Mouse (Mus musculus): Measurements from ENCODE around the gene Calcoco2. TPM values are rescaled to one million over a fixed set of nuclear protein-coding genes. Genes with fewer than 3 reads are reported as not detected.
"Not testable (repeated sequence)": the region's sequence is repeated elsewhere in the genome, so short reads cannot be mapped to it uniquely, and the experiment has no call there.

Calcoco2 gene
- polyA plus RNA-seq (2012; rRNA removed) = not detected in 2 replicates

- no peaks in the 10 kb centered on the region for H3K4me1 ChIP-seq (ENCODE audit: control insufficient read depth, insufficient read depth, low read length)
- TF ChIP-seq POLR2A (IDR thresholded peaks at IDR 0.05; ENCODE audit: extremely low read depth, insufficient read depth, low read length) (no peak), CTCF (IDR thresholded peaks at IDR 0.05; ENCODE audit: extremely low read depth, insufficient read depth, low read length) (no peak)
Observed at GRCm38 (mm10) chr11:96111751-96112150, at the start of gene Calcoco2. Calcoco2 (minus strand) TSS chr11:96111964.

GRCm38 (mm10) chr11:96147471-96147870, 35.7 kb upstream of the Calcoco2 start:
- H3K4me1 ChIP-seq (ENCODE audit: control insufficient read depth, insufficient read depth, low read length) = no peaks in the 10 kb centered on the region
- no peak overlapping the region for H3K27ac ChIP-seq (ENCODE audit: insufficient read depth, low read length)
- no peak for TF ChIP-seq CTCF (IDR thresholded peaks at IDR 0.05; ENCODE audit: extremely low read depth, insufficient read depth, low read length)
- TF ChIP-seq POLR2A (IDR thresholded peaks at IDR 0.05; ENCODE audit: extremely low read depth, insufficient read depth, low read length) = no peak

More at GRCm38 (mm10) chr11:96111751-96112150, at the start of gene Calcoco2:
- H3K27ac ChIP-seq (ENCODE audit: insufficient read depth, low read length) = no peak within 1 kb of the TSS
- no peak within 1 kb of the TSS for H3K4me3 ChIP-seq (ENCODE audit: insufficient read depth, low read length)

GRCm38 (mm10) chr11:96145622-96146270, 34.0 kb upstream of the Calcoco2 start:
- H3K27ac ChIP-seq (ENCODE audit: insufficient read depth, low read length) = no peak overlapping the region

More at GRCm38 (mm10) chr11:96147471-96147870, 35.7 kb upstream of the Calcoco2 start:
- no peak overlapping the region for H3K4me3 ChIP-seq (ENCODE audit: insufficient read depth, low read length)

GRCm38 (mm10) chr11:96143766-96144165, 32.0 kb upstream of the Calcoco2 start:
- no peaks in the 10 kb centered on the region for H3K4me1 ChIP-seq (ENCODE audit: control insufficient read depth, insufficient read depth, low read length)
- no peak overlapping the region for H3K27ac ChIP-seq (ENCODE audit: insufficient read depth, low read length)
- TF ChIP-seq CTCF (IDR thresholded peaks at IDR 0.05; ENCODE audit: extremely low read depth, insufficient read depth, low read length) = no peak
- TF ChIP-seq POLR2A (IDR thresholded peaks at IDR 0.05; ENCODE audit: extremely low read depth, insufficient read depth, low read length) = no peak
- H3K4me3 ChIP-seq (ENCODE audit: insufficient read depth, low read length) = no peak overlapping the region

More at GRCm38 (mm10) chr11:96145622-96146270, 34.0 kb upstream of the Calcoco2 start:
- Histone ChIP-seq H3K4me1 (ENCODE audit: control insufficient read depth, insufficient read depth, low read length) (no peaks in the 10 kb centered on the region), H3K4me3 (ENCODE audit: insufficient read depth, low read length) (no peak overlapping the region)
- TF ChIP-seq POLR2A (IDR thresholded peaks at IDR 0.05; ENCODE audit: extremely low read depth, insufficient read depth, low read length) = no peak
- peak; percentile 66 for TF ChIP-seq CTCF (IDR thresholded peaks at IDR 0.05; ENCODE audit: extremely low read depth, insufficient read depth, low read length)

- no peak for TF ChIP-seq POLR2A (IDR thresholded peaks at IDR 0.05; ENCODE audit: extremely low read depth, insufficient read depth, low read length)
- TF ChIP-seq CTCF (IDR thresholded peaks at IDR 0.05; ENCODE audit: extremely low read depth, insufficient read depth, low read length) = no peak
- Histone ChIP-seq H3K27ac (ENCODE audit: insufficient read depth, low read length) (no peak overlapping the region), H3K4me1 (ENCODE audit: control insufficient read depth, insufficient read depth, low read length) (no peaks in the 10 kb centered on the region), H3K4me3 (ENCODE audit: insufficient read depth, low read length) (no peak overlapping the region)
Observed at GRCm38 (mm10) chr11:96140726-96141175, 29.0 kb upstream of the Calcoco2 start.

- no peak for TF ChIP-seq CTCF (IDR thresholded peaks at IDR 0.05; ENCODE audit: extremely low read depth, insufficient read depth, low read length)
- TF ChIP-seq POLR2A (IDR thresholded peaks at IDR 0.05; ENCODE audit: extremely low read depth, insufficient read depth, low read length) = no peak
- Histone ChIP-seq H3K27ac (ENCODE audit: insufficient read depth, low read length) (no peak overlapping the region), H3K4me3 (ENCODE audit: insufficient read depth, low read length) (no peak overlapping the region), H3K4me1 (ENCODE audit: control insufficient read depth, insufficient read depth, low read length) (no peaks in the 10 kb centered on the region)
Observed at GRCm38 (mm10) chr11:96135847-96136246, 24.1 kb upstream of the Calcoco2 start.

GRCm38 (mm10) chr11:96133239-96133865, 21.6 kb upstream of the Calcoco2 start, which contains the start of gene Ttll6:
Ttll6 (plus strand) TSS chr11:96133786.
- TF ChIP-seq CTCF (IDR thresholded peaks at IDR 0.05; ENCODE audit: extremely low read depth, insufficient read depth, low read length) = peak; percentile 61
- no peak for TF ChIP-seq POLR2A (IDR thresholded peaks at IDR 0.05; ENCODE audit: extremely low read depth, insufficient read depth, low read length)
- H3K4me3 ChIP-seq (ENCODE audit: insufficient read depth, low read length) = no peak within 1 kb of the TSS
- H3K27ac ChIP-seq (ENCODE audit: insufficient read depth, low read length) = no peak within 1 kb of the TSS
- H3K4me1 ChIP-seq (ENCODE audit: control insufficient read depth, insufficient read depth, low read length) = no peaks in the 10 kb centered on the region

- H3K27ac ChIP-seq (ENCODE audit: insufficient read depth, low read length) = no peak overlapping the region
- no peak overlapping the region for H3K4me3 ChIP-seq (ENCODE audit: insufficient read depth, low read length)
- no peaks in the 10 kb centered on the region for H3K4me1 ChIP-seq (ENCODE audit: control insufficient read depth, insufficient read depth, low read length)
- TF ChIP-seq POLR2A (IDR thresholded peaks at IDR 0.05; ENCODE audit: extremely low read depth, insufficient read depth, low read length) (no peak), CTCF (IDR thresholded peaks at IDR 0.05; ENCODE audit: extremely low read depth, insufficient read depth, low read length) (no peak)
Observed at GRCm38 (mm10) chr11:96130606-96131005, 18.8 kb upstream of the Calcoco2 start.

- Histone ChIP-seq H3K27ac (ENCODE audit: insufficient read depth, low read length) (no peak overlapping the region), H3K4me1 (ENCODE audit: control insufficient read depth, insufficient read depth, low read length) (no peaks in the 10 kb centered on the region), H3K4me3 (ENCODE audit: insufficient read depth, low read length) (0 out of 2 replicates have a peak overlapping the region, but pooled peaks have one; percentile 13)
- TF ChIP-seq POLR2A (IDR thresholded peaks at IDR 0.05; ENCODE audit: extremely low read depth, insufficient read depth, low read length) (no peak), CTCF (IDR thresholded peaks at IDR 0.05; ENCODE audit: extremely low read depth, insufficient read depth, low read length) (no peak)
Observed at GRCm38 (mm10) chr11:96124052-96124914, 12.5 kb upstream of the Calcoco2 start.

- H3K4me1 ChIP-seq (ENCODE audit: control insufficient read depth, insufficient read depth, low read length); H3K27ac ChIP-seq (ENCODE audit: insufficient read depth, low read length); H3K4me3 ChIP-seq (ENCODE audit: insufficient read depth, low read length): not testable (repeated sequence)
Observed at GRCm38 (mm10) chr11:96122806-96123205, 11.0 kb upstream of the Calcoco2 start.

Data from cortical plate, adult 2 months (tissue).